ENCODE assay signal across 11 mouse cellular contexts in the genomic region with DNA sequence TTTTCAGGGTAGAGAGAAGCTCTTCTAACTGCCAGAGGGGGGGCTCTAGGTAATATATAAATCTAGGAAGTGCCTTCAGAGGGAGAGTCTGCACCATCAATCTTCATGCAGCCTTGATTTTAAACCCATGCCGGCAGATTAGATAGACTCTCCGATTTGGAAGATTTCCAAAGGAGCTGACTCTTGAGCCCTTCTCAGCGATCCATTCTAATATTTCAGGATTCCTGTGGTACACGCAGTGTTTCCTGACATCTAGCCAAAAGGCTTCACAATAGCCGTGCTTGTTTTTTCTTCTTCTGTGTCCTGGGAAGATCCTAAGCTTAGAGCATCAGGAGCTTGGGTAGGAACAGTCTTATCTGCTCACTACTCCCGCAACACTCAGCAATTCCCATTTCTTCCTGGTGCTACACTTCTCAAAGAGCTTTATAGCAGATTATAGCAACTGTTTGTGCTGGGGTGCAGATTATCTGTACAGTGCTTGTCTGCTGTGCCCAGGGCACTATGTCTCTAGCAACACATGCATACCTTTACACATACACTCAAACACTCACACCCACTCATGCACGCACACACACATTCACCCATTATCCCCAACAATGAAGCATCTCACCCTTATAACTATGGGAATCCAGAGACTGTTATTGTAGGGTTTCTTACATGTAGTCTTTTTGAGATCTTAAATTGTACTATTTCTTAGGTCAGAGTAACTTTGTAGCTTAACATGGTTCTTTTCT. TPM values are rescaled to one million over a fixed set of nuclear protein-coding genes. Genes with fewer than 3 reads are reported as not detected.
DNase-seq lines count a peak whose midpoint lies in the region; ATAC-seq lines count a peak whose summit lies in the region.
"Had no signal": no experiment of that assay in that cellular context is flagged by ENCODE, and none has a peak within 500 bp of the region (broad histone marks: within the 10 kb centered on the region; RNA-seq: fewer than 3 reads in every experiment).

No protein-coding gene starts in this region.

- peak overlapping the region; percentile 98 for H3K27ac ChIP-seq in kidney, embryonic 15.5 days
- H3K27ac ChIP-seq in embryonic facial prominence, embryonic 12.5 days: no peak overlapping the region
- H3K27ac ChIP-seq in hindbrain, embryonic 16.5 days (ENCODE audit: low read depth, low read length): no peak overlapping the region; the same call in 1 of the 2 replicates
- H3K27ac ChIP-seq in neural tube, embryonic 15.5 days (replicated peaks): no peak overlapping the region; the same call in 1 of the 2 replicates
- H3K27ac ChIP-seq: liver, embryonic 14.5 days had no signal

- no peak for ATAC-seq in kidney, embryonic 15.5 days (replicated peaks; ENCODE audit: low FRiP score)
- no peak for ATAC-seq in embryonic facial prominence, embryonic 12.5 days (ENCODE audit: insufficient number of reproducible peaks, insufficient read depth, low FRiP score, low TSS enrichment)
- ATAC-seq in hindbrain, embryonic 16.5 days: no peak
- ATAC-seq in neural tube, embryonic 15.5 days (ENCODE audit: low FRiP score): no peak
- no peak for ATAC-seq in cerebellum, adult (ENCODE audit: insufficient number of reproducible peaks, low FRiP score, low TSS enrichment)

- H3K4me3 ChIP-seq in kidney, embryonic 15.5 days (replicated peaks): peak overlapping the region; percentile 80
- H3K4me3 ChIP-seq in embryonic facial prominence, embryonic 12.5 days: peak overlapping the region; percentile 85
- H3K4me3 ChIP-seq in hindbrain, embryonic 16.5 days (ENCODE audit: low read length): peak overlapping the region; percentile 68
- peak overlapping the region; percentile 65 for H3K4me3 ChIP-seq in neural tube, embryonic 15.5 days (replicated peaks)

- H3K4me2 ChIP-seq in kidney, embryonic 15.5 days: peak overlapping the region; percentile 83
- H3K4me2 ChIP-seq in embryonic facial prominence, embryonic 12.5 days (replicated peaks): peak overlapping the region; percentile 62
- H3K4me2 ChIP-seq in hindbrain, embryonic 16.5 days (ENCODE audit: low read length): peak overlapping the region; percentile 89
- peak overlapping the region; percentile 92 for H3K4me2 ChIP-seq in neural tube, embryonic 15.5 days

- peaks cover 25% of the 10 kb centered on the region for H3K4me1 ChIP-seq in kidney, embryonic 15.5 days
- peaks cover 6% of the 10 kb centered on the region; the same call in 1 of the 2 replicates for H3K4me1 ChIP-seq in embryonic facial prominence, embryonic 12.5 days
- H3K4me1 ChIP-seq in hindbrain, embryonic 16.5 days (ENCODE audit: control insufficient read depth, insufficient read depth, low read depth, low read length): peaks cover 14% of the 10 kb centered on the region
- peaks cover 25% of the 10 kb centered on the region for H3K4me1 ChIP-seq in neural tube, embryonic 15.5 days

- no peaks in the 10 kb centered on the region for H3K27me3 ChIP-seq in kidney, embryonic 15.5 days
- H3K27me3 ChIP-seq in embryonic facial prominence, embryonic 12.5 days: no peaks in the 10 kb centered on the region
- H3K27me3 ChIP-seq in hindbrain, embryonic 16.5 days (replicated peaks; ENCODE audit: control insufficient read depth, insufficient read depth, low read length): no peaks in the 10 kb centered on the region
- no peaks in the 10 kb centered on the region for H3K27me3 ChIP-seq in neural tube, embryonic 15.5 days (replicated peaks)

- no peak for DNase-seq in kidney, postnatal 10 days
- no peak for DNase-seq in left cerebral cortex, adult 8-10 months (ENCODE audit: low spot score in 2 of 2)
- DNase-seq in layer of hippocampus, adult 8-10 months (ENCODE audit: low spot score in 2 of 2): no peak
- DNase-seq: thymus, postnatal 25 days had no signal

- no peaks in the 10 kb centered on the region for H3K36me3 ChIP-seq in kidney, embryonic 15.5 days
- no peaks in the 10 kb centered on the region for H3K36me3 ChIP-seq in embryonic facial prominence, embryonic 12.5 days
- H3K36me3 ChIP-seq in hindbrain, embryonic 16.5 days (ENCODE audit: control insufficient read depth, insufficient read depth, low read length): no peaks in the 10 kb centered on the region
- no peaks in the 10 kb centered on the region for H3K36me3 ChIP-seq in neural tube, embryonic 15.5 days

- 21% methylated on average over 7 of the region's 7 CpGs for WGBS in kidney, embryonic 15.5 days
- WGBS in embryonic facial prominence, embryonic 12.5 days: 42% methylated on average over 7 of the region's 7 CpGs
- 29% methylated on average over 7 of the region's 7 CpGs for WGBS in hindbrain, embryonic 16.5 days
- WGBS in neural tube, embryonic 15.5 days: 23% methylated on average over 7 of the region's 7 CpGs

- 0 out of 2 replicates have a peak overlapping the region, but pooled peaks have one; percentile 21 for H3K9ac ChIP-seq in kidney, embryonic 15.5 days
- 0 out of 2 replicates have a peak overlapping the region, but pooled peaks have one; percentile 4 for H3K9ac ChIP-seq in embryonic facial prominence, embryonic 12.5 days
- H3K9ac ChIP-seq in hindbrain, embryonic 16.5 days (ENCODE audit: low read depth, low read length): peak overlapping the region; percentile 22
- no peak overlapping the region; the same call in 1 of the 2 replicates for H3K9ac ChIP-seq in neural tube, embryonic 15.5 days (replicated peaks)
- H3K9ac ChIP-seq: liver, embryonic 14.5 days had no signal

- H3K9me3 ChIP-seq in kidney, embryonic 15.5 days (replicated peaks): no peaks in the 10 kb centered on the region
- no peaks in the 10 kb centered on the region for H3K9me3 ChIP-seq in embryonic facial prominence, embryonic 12.5 days
- H3K9me3 ChIP-seq in hindbrain, embryonic 16.5 days (ENCODE audit: control insufficient read depth, low read length): no peaks in the 10 kb centered on the region
- no peaks in the 10 kb centered on the region for H3K9me3 ChIP-seq in neural tube, embryonic 15.5 days (replicated peaks)

RNA-seq across cellular contexts. Expression of gene Gpc6, which starts 3.8 kb away (rescaled TPM):
- 66.2 and 66.3 TPM in 2 replicates for polyA plus RNA-seq in kidney, embryonic 15.5 days (2015; fragmentation: Nextera tagmentation; extraction: Ambion mirVana)
- 74.0 and 76.9 TPM in 2 replicates for polyA plus RNA-seq in embryonic facial prominence, embryonic 12.5 days (2016; fragmentation: Nextera tagmentation; extraction: Ambion mirVana)
- polyA plus RNA-seq in hindbrain, embryonic 16.5 days (2015; fragmentation: Nextera tagmentation; extraction: Ambion mirVana): 19.3 and 21.6 TPM in 2 replicates
- 24.1 and 24.6 TPM in 2 replicates for polyA plus RNA-seq in neural tube, embryonic 15.5 days (2015; fragmentation: Nextera tagmentation; extraction: Ambion mirVana)
- total RNA-seq in left cerebral cortex, adult 8-10 months (2022): 10 to 100 TPM; 12.5 to 15.9 (median 15.6) TPM
- total RNA-seq in layer of hippocampus, adult 8-10 months (2022): 10 to 100 TPM in 3 of 4 experiments, 1 to 10 TPM in 1; 10.0 to 12.9 (median 10.9) TPM
- total RNA-seq: MEL had no signal
